8 mouse cellular contexts compared by ENCODE assay signal in the genomic region with DNA sequence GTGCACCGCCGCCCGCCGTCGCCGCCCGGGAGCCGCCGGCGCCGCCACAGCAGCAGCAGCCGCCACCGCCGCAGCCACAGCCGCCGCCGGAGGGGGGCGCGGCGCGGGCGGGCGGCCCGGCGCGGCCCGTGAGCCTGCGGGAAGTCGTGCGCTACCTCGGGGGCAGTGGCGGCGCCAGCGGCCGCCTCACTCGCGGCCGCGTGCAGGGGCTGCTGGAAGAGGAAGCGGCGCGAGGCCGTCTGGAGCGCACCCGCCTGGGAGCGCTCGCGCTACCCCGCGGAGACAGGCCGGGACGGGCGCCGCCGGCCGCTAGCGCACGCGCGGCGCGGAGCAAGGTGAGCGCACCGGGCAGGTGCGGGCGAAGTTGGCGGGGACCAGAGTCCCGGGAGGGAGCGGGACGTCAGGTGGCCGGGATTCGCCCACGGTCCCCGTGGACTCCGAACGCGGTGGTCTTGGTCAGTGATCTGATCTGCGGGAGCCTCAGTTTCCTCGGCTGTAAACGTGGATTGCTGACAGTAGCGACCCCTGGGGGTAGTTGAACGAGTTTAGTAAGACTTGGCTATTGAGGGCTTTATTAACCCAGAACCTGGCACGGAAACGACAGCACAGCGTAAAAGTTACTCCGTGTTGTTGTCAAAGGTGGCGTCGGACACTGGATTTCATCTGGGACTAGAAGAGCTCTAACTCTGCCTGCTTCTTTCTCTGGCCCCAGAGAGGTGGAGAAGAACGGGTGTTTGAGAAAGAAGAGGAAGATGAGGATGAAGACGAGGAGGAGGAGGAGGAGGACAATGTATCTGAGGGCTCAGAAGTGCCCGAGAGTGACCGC. TPM values are rescaled to one million over a fixed set of nuclear protein-coding genes. Genes with fewer than 3 reads are reported as not detected.
DNase-seq lines count a peak whose midpoint lies in the region; ATAC-seq and TF ChIP-seq lines count a peak whose summit lies in the region.

No protein-coding gene starts in this region.

- TF ChIP-seq POLR2A in limb, embryonic 14.5 days (IDR thresholded peaks at IDR 0.05; ENCODE audit: borderline replicate concordance, extremely low read depth, insufficient read depth, insufficient read length), result no peak

- WGBS in forebrain, embryonic 11.5 days, result under 1% methylated on average over 65 of the region's 92 CpGs
- 1% methylated on average over 57 of the region's 92 CpGs for WGBS in hindbrain, embryonic 14.5 days
- WGBS in limb, embryonic 14.5 days, result 1% methylated on average over 45 of the region's 92 CpGs
- WGBS in midbrain, embryonic 13.5 days, result 1% methylated on average over 64 of the region's 92 CpGs

- H3K9me3 ChIP-seq in forebrain, embryonic 11.5 days (ENCODE audit: control insufficient read depth, low read length), result no peaks in the 10 kb centered on the region
- H3K9me3 ChIP-seq in hindbrain, embryonic 14.5 days (ENCODE audit: control insufficient read depth, low read length), result no peaks in the 10 kb centered on the region
- no peaks in the 10 kb centered on the region for H3K9me3 ChIP-seq in limb, embryonic 14.5 days (ENCODE audit: control insufficient read depth, low read length)
- H3K9me3 ChIP-seq in midbrain, embryonic 13.5 days, result no peaks in the 10 kb centered on the region

- H3K4me1 ChIP-seq in forebrain, embryonic 11.5 days (replicated peaks; ENCODE audit: control insufficient read depth, insufficient read depth, low read length), result peaks cover 17% of the 10 kb centered on the region
- peaks cover 19% of the 10 kb centered on the region for H3K4me1 ChIP-seq in hindbrain, embryonic 14.5 days (replicated peaks; ENCODE audit: control insufficient read depth, insufficient read depth, low read length)
- H3K4me1 ChIP-seq in limb, embryonic 14.5 days (ENCODE audit: control insufficient read depth, insufficient read depth, low read length), result peaks cover 18% of the 10 kb centered on the region
- peaks cover 35% of the 10 kb centered on the region for H3K4me1 ChIP-seq in midbrain, embryonic 13.5 days (replicated peaks)

- no peaks in the 10 kb centered on the region; the same call in 1 of the 2 replicates for H3K36me3 ChIP-seq in forebrain, embryonic 11.5 days (ENCODE audit: control insufficient read depth, insufficient read depth, low read length)
- peaks cover 28% of the 10 kb centered on the region for H3K36me3 ChIP-seq in hindbrain, embryonic 14.5 days (replicated peaks; ENCODE audit: control insufficient read depth, insufficient read depth)
- H3K36me3 ChIP-seq in limb, embryonic 14.5 days (ENCODE audit: control insufficient read depth, insufficient read depth, low read length), result peaks cover 41% of the 10 kb centered on the region
- peaks cover 32% of the 10 kb centered on the region for H3K36me3 ChIP-seq in midbrain, embryonic 13.5 days
- no peaks in the 10 kb centered on the region; the same call in 1 of the 2 replicates for H3K36me3 ChIP-seq in splenic B cell, adult 2 months (ENCODE audit: control insufficient read depth, insufficient read depth, low read length, poor library complexity, severe bottlenecking)

- H3K27me3 ChIP-seq in forebrain, embryonic 11.5 days (ENCODE audit: control insufficient read depth, insufficient read depth, low read length), result peaks cover 26% of the 10 kb centered on the region
- peaks cover 16% of the 10 kb centered on the region for H3K27me3 ChIP-seq in hindbrain, embryonic 14.5 days (ENCODE audit: control insufficient read depth, insufficient read depth, low read length)
- no peaks in the 10 kb centered on the region for H3K27me3 ChIP-seq in limb, embryonic 14.5 days (ENCODE audit: control insufficient read depth, insufficient read depth, low read length)
- H3K27me3 ChIP-seq in midbrain, embryonic 13.5 days, result peaks cover 43% of the 10 kb centered on the region
- H3K27me3 ChIP-seq in splenic B cell, adult 2 months (ENCODE audit: control insufficient read depth, insufficient read depth, low read length, poor library complexity, severe bottlenecking), result no peaks in the 10 kb centered on the region

- peak overlapping the region; percentile 77 for H3K4me2 ChIP-seq in forebrain, embryonic 11.5 days (ENCODE audit: low read depth, low read length, severe bottlenecking)
- peak overlapping the region; percentile 86 for H3K4me2 ChIP-seq in hindbrain, embryonic 14.5 days (replicated peaks)
- peak overlapping the region; percentile 79 for H3K4me2 ChIP-seq in limb, embryonic 14.5 days (replicated peaks; ENCODE audit: low read depth, low read length, severe bottlenecking)
- peak overlapping the region; percentile 84 for H3K4me2 ChIP-seq in midbrain, embryonic 13.5 days (replicated peaks)

- peak; percentile 61 to 74 for DNase-seq in layer of hippocampus, postnatal 10 days (ENCODE audit: low spot score in 2 of 2)
- DNase-seq in layer of hippocampus, adult 8-10 months (ENCODE audit: low spot score in 2 of 2), result no peak
- DNase-seq in brain, adult 2 months (ENCODE audit: low read depth, low spot score), result peak; percentile 67
- DNase-seq in forebrain, embryonic 11.5 days (ENCODE audit: low spot score), result peak; percentile 80
- peak; percentile 75 for DNase-seq in hindbrain, embryonic 14.5 days (ENCODE audit: low spot score)
- peak; percentile 78 for DNase-seq in limb, embryonic 14.5 days (ENCODE audit: low spot score)
- peak; percentile 81 for DNase-seq in splenic B cell, adult 2 months (ENCODE audit: low read depth, low spot score)

- H3K4me3 ChIP-seq in forebrain, embryonic 11.5 days (ENCODE audit: low read depth, low read length), result peak overlapping the region; percentile 66
- peak overlapping the region; percentile 60 for H3K4me3 ChIP-seq in hindbrain, embryonic 14.5 days (replicated peaks; ENCODE audit: low read length)
- peak overlapping the region; percentile 80 for H3K4me3 ChIP-seq in limb, embryonic 14.5 days (replicated peaks; ENCODE audit: low read length)
- H3K4me3 ChIP-seq in midbrain, embryonic 13.5 days (replicated peaks), result peak overlapping the region; percentile 79

- H3K9ac ChIP-seq in forebrain, embryonic 11.5 days (ENCODE audit: low read length), result peak overlapping the region; percentile 68
- H3K9ac ChIP-seq in hindbrain, embryonic 14.5 days, result peak overlapping the region; percentile 81
- peak overlapping the region; percentile 70 for H3K9ac ChIP-seq in limb, embryonic 14.5 days (ENCODE audit: low read depth, low read length, severe bottlenecking)
- peak overlapping the region; percentile 79 for H3K9ac ChIP-seq in midbrain, embryonic 13.5 days (replicated peaks)

- H3K27ac ChIP-seq in forebrain, embryonic 11.5 days (ENCODE audit: low read depth, low read length), result peak overlapping the region; percentile 72
- H3K27ac ChIP-seq in hindbrain, embryonic 14.5 days, result peak overlapping the region; percentile 81
- H3K27ac ChIP-seq in limb, embryonic 14.5 days (replicated peaks; ENCODE audit: low read depth, low read length), result peak overlapping the region; percentile 77
- H3K27ac ChIP-seq in midbrain, embryonic 13.5 days, result peak overlapping the region; percentile 88

- no peak for ATAC-seq in forebrain, embryonic 11.5 days (replicated peaks; ENCODE audit: low FRiP score)
- peak; percentile 18 for ATAC-seq in hindbrain, embryonic 14.5 days (ENCODE audit: low FRiP score)
- ATAC-seq in limb, embryonic 14.5 days (ENCODE audit: low FRiP score, low read depth), result no peak
- peak; percentile 24 for ATAC-seq in midbrain, embryonic 13.5 days

RNA-seq across cellular contexts. Expression of a gene that starts 1.0 kb away (rescaled TPM):
- total RNA-seq in layer of hippocampus, postnatal 10 days (2021), result 10 to 100 TPM; 54.1 to 56.4 TPM
- total RNA-seq in layer of hippocampus, adult 8-10 months (2022), result 10 to 100 TPM; 37.6 to 42.8 (median 40.0) TPM
- 12.3 and 16.8 TPM in 2 replicates for polyA plus RNA-seq in forebrain, embryonic 11.5 days (2014; fragmentation: Nextera tagmentation; extraction: Ambion mirVana)
- polyA plus RNA-seq in hindbrain, embryonic 14.5 days (2014; fragmentation: Nextera tagmentation; extraction: Ambion mirVana), result 11.1 and 11.3 TPM in 2 replicates
- polyA plus RNA-seq in limb, embryonic 14.5 days (2012; rRNA removed), result 99.8 and 111 TPM in 2 replicates
- 17.2 and 17.4 TPM in 2 replicates for polyA plus RNA-seq in limb, embryonic 14.5 days (2014; fragmentation: Nextera tagmentation; extraction: Ambion mirVana)
- 7.7 and 8.7 TPM in 2 replicates for polyA plus RNA-seq in midbrain, embryonic 13.5 days (2015; fragmentation: Nextera tagmentation; extraction: Ambion mirVana)

RNA-seq across cellular contexts. Expression of a gene that starts 2.9 kb away (rescaled TPM):
- under 1 TPM; 0.49 to 0.66 TPM for total RNA-seq in layer of hippocampus, postnatal 10 days (2021)
- under 1 TPM in 1 of 4 experiments, not detected in 3; 0.39 TPM for total RNA-seq in layer of hippocampus, adult 8-10 months (2022)
- 0.87 and 0.90 TPM in 2 replicates for polyA plus RNA-seq in forebrain, embryonic 11.5 days (2014; fragmentation: Nextera tagmentation; extraction: Ambion mirVana)
- 0.54 and 0.76 TPM in 2 replicates for polyA plus RNA-seq in hindbrain, embryonic 14.5 days (2014; fragmentation: Nextera tagmentation; extraction: Ambion mirVana)
- polyA plus RNA-seq in limb, embryonic 14.5 days (2012; rRNA removed), result 0.72 and 0.73 TPM in 2 replicates
- polyA plus RNA-seq in limb, embryonic 14.5 days (2014; fragmentation: Nextera tagmentation; extraction: Ambion mirVana), result 1.6 and 2.3 TPM in 2 replicates
- 0.26 and 0.89 TPM in 2 replicates for polyA plus RNA-seq in midbrain, embryonic 13.5 days (2015; fragmentation: Nextera tagmentation; extraction: Ambion mirVana)

RNA-seq across cellular contexts. Expression of a gene that starts 13.5 kb away (rescaled TPM):
- not detected for total RNA-seq in layer of hippocampus, postnatal 10 days (2021)
- 1 to 10 TPM; 1.0 to 2.3 (median 1.5) TPM for total RNA-seq in layer of hippocampus, adult 8-10 months (2022)
- polyA plus RNA-seq in forebrain, embryonic 11.5 days (2014; fragmentation: Nextera tagmentation; extraction: Ambion mirVana), result 0.47 and 0.73 TPM in 2 replicates
- polyA plus RNA-seq in hindbrain, embryonic 14.5 days (2014; fragmentation: Nextera tagmentation; extraction: Ambion mirVana), result 0.52 and 0.77 TPM in 2 replicates
- 0.35 and 1.1 TPM in 2 replicates for polyA plus RNA-seq in limb, embryonic 14.5 days (2012; rRNA removed)
- polyA plus RNA-seq in limb, embryonic 14.5 days (2014; fragmentation: Nextera tagmentation; extraction: Ambion mirVana), result 0.44 and 2.0 TPM in 2 replicates
- 0.19 TPM in 1 of 2 replicates, not detected in the other for polyA plus RNA-seq in midbrain, embryonic 13.5 days (2015; fragmentation: Nextera tagmentation; extraction: Ambion mirVana)

RNA-seq across cellular contexts. Expression of a gene that starts 22.8 kb away (rescaled TPM):
- total RNA-seq in layer of hippocampus, postnatal 10 days (2021), result 10 to 100 TPM; 11.2 to 13.5 TPM
- total RNA-seq in layer of hippocampus, adult 8-10 months (2022), result 1 to 10 TPM; 3.3 to 5.0 (median 4.2) TPM
- 2.5 and 4.4 TPM in 2 replicates for polyA plus RNA-seq in forebrain, embryonic 11.5 days (2014; fragmentation: Nextera tagmentation; extraction: Ambion mirVana)
- polyA plus RNA-seq in hindbrain, embryonic 14.5 days (2014; fragmentation: Nextera tagmentation; extraction: Ambion mirVana), result 3.7 and 5.5 TPM in 2 replicates
- polyA plus RNA-seq in limb, embryonic 14.5 days (2012; rRNA removed), result 4.5 and 8.6 TPM in 2 replicates
- 3.0 and 4.6 TPM in 2 replicates for polyA plus RNA-seq in limb, embryonic 14.5 days (2014; fragmentation: Nextera tagmentation; extraction: Ambion mirVana)
- polyA plus RNA-seq in midbrain, embryonic 13.5 days (2015; fragmentation: Nextera tagmentation; extraction: Ambion mirVana), result 2.0 and 3.4 TPM in 2 replicates

RNA-seq across cellular contexts. Expression of a gene that starts 25.7 kb away (rescaled TPM):
- total RNA-seq in layer of hippocampus, postnatal 10 days (2021), result 100 to 1,000 TPM; 240 to 254 TPM
- total RNA-seq in layer of hippocampus, adult 8-10 months (2022), result 100 to 1,000 TPM; 246 to 260 (median 252) TPM
- polyA plus RNA-seq in forebrain, embryonic 11.5 days (2014; fragmentation: Nextera tagmentation; extraction: Ambion mirVana), result 171 and 189 TPM in 2 replicates
- polyA plus RNA-seq in hindbrain, embryonic 14.5 days (2014; fragmentation: Nextera tagmentation; extraction: Ambion mirVana), result 194 and 218 TPM in 2 replicates
- polyA plus RNA-seq in limb, embryonic 14.5 days (2012; rRNA removed), result 132 and 141 TPM in 2 replicates
- 151 and 158 TPM in 2 replicates for polyA plus RNA-seq in limb, embryonic 14.5 days (2014; fragmentation: Nextera tagmentation; extraction: Ambion mirVana)
- polyA plus RNA-seq in midbrain, embryonic 13.5 days (2015; fragmentation: Nextera tagmentation; extraction: Ambion mirVana), result 177 and 189 TPM in 2 replicates

Comparison
In these comparisons a context has a peak if more than half of its experiments do, and no peak if none do; other contexts are left out.
1. DNase-seq: peak in layer of hippocampus, postnatal 10 days (2 of 2), brain, adult 2 months (single experiment), forebrain, embryonic 11.5 days (single experiment), hindbrain, embryonic 14.5 days (single experiment), limb, embryonic 14.5 days (single experiment) and splenic B cell, adult 2 months (single experiment); none in layer of hippocampus, adult 8-10 months (0 of 2).
2. ATAC-seq: peak in hindbrain, embryonic 14.5 days (single experiment) and midbrain, embryonic 13.5 days (single experiment); none in forebrain, embryonic 11.5 days (single experiment) and limb, embryonic 14.5 days (single experiment).
3. Peak in every context shown above with its lines, with median percentiles within 50 percentile points of each other: H3K27ac ChIP-seq, H3K4me2 ChIP-seq, H3K4me3 ChIP-seq and H3K9ac ChIP-seq.